Mouse (Mus musculus) intestine, embryonic 16.5 days (tissue): ENCODE measurements around the gene Orc3. TPM values are rescaled to one million over a fixed set of nuclear protein-coding genes. Genes with fewer than 3 reads are reported as not detected.

Experiments used
- ATAC-seq: fragments of 200-750 bp; cut with Nextera tagmentation; 2 replicates; pipeline ENCODE4 v1.8.0; 2017; ENCODE audit warnings: moderate TSS enrichment, moderate library complexity
- H3K27ac ChIP-seq: fragments of 300-500 bp; sonication (generic); 2 replicates; pipeline ENCODE4 v1.5.1; 2014; ENCODE audit warnings: mild to moderate bottlenecking, low read length
- H3K27me3 ChIP-seq: fragments of 300-500 bp; sonication (generic); replicated peaks from 2 replicates; pipeline ENCODE4 v1.6.1; 2014; ENCODE audit warnings: low read length, control low read depth, mixed read lengths; ENCODE audit not compliant: control insufficient read depth, insufficient read depth
- H3K36me3 ChIP-seq: fragments of 300-500 bp; sonication (generic); 2 replicates; pipeline ENCODE4 v1.6.1; 2014; ENCODE audit warnings: low read length, control low read depth; ENCODE audit not compliant: control insufficient read depth, insufficient read depth
- H3K4me1 ChIP-seq: fragments of 300-500 bp; sonication (generic); 2 replicates; pipeline ENCODE4 v1.6.1; 2014; ENCODE audit warnings: low read length, control low read depth, mixed read lengths; ENCODE audit not compliant: control insufficient read depth, insufficient read depth
- H3K4me2 ChIP-seq: fragments of 300-500 bp; sonication (generic); 2 replicates; pipeline ENCODE4 v1.6.1; 2014; ENCODE audit warnings: low read depth, low read length, control low read depth
- H3K4me3 ChIP-seq: fragments of 300-500 bp; sonication (generic); 2 replicates; pipeline ENCODE4 v1.5.1; 2014; ENCODE audit warnings: mild to moderate bottlenecking, low read length
- H3K9ac ChIP-seq: fragments of 300-500 bp; sonication (generic); 2 replicates; pipeline ENCODE4 v1.6.1; 2014; ENCODE audit warnings: low read depth, low read length
- H3K9me3 ChIP-seq: fragments of 300-500 bp; sonication (generic); 2 replicates; pipeline ENCODE4 v1.6.1; 2016; ENCODE audit warnings: low read length, control low read depth; ENCODE audit not compliant: control insufficient read depth
- WGBS: fragments of 180-500 bp; shearing (Covaris S2); extraction: QIAGEN DNeasy Blood & Tissue Kit; methylation state at CpG from one replicate; pipeline ENCODE4 v1.1.7; 2014; 5-methylcytosine and 5-hydroxymethylcytosine counted together
- polyA plus RNA-seq: library from polyadenylated mRNA; unstranded; fragments of >200 nt; fragmentation: Nextera tagmentation; extraction: Ambion mirVana; gene quantifications from 2 replicates; pipeline ENCODE4 v1.2.1, GENCODE M21; 2015

The Orc3 gene
- polyA plus RNA-seq, 1 experiment from 2014 or later = 69.2 TPM

- no peak for ATAC-seq
- H3K4me2 ChIP-seq = no peak overlapping the region
- WGBS = 48% methylated on average over 4 of the region's 4 CpGs
These were observed 85.4 kb downstream of the Orc3 start for GRCm38 (mm10) chr4:34529379-34529778.

GRCm38 (mm10) chr4:34528430-34529100 is 86.2 kb downstream of the Orc3 start:
- Histone ChIP-seq H3K4me3 (no peak overlapping the region), H3K27ac (no peak overlapping the region), H3K4me2 (no peak overlapping the region), H3K9ac (no peak overlapping the region), H3K9me3 (no peaks in the 10 kb centered on the region), H3K27me3 (no peaks in the 10 kb centered on the region), H3K36me3 (no peaks in the 10 kb centered on the region), H3K4me1 (no peaks in the 10 kb centered on the region)
- no peak for ATAC-seq
- WGBS = 92% methylated on average over 1 of the region's 1 CpGs

More at GRCm38 (mm10) chr4:34529379-34529778, 85.4 kb downstream of the Orc3 start:
- H3K9ac ChIP-seq = no peak overlapping the region
- H3K36me3 ChIP-seq = no peaks in the 10 kb centered on the region
- H3K27me3 ChIP-seq = no peaks in the 10 kb centered on the region
- H3K27ac ChIP-seq = no peak overlapping the region
- H3K4me1 ChIP-seq = no peaks in the 10 kb centered on the region
- no peaks in the 10 kb centered on the region for H3K9me3 ChIP-seq
- H3K4me3 ChIP-seq = no peak overlapping the region

- WGBS = 78% methylated on average over 3 of the region's 3 CpGs
- no peaks in the 10 kb centered on the region for H3K27me3 ChIP-seq
- no peaks in the 10 kb centered on the region for H3K36me3 ChIP-seq
- no peaks in the 10 kb centered on the region for H3K4me1 ChIP-seq
- H3K9me3 ChIP-seq = no peaks in the 10 kb centered on the region
- H3K27ac ChIP-seq = no peak overlapping the region
- ATAC-seq = no peak
- H3K9ac ChIP-seq = no peak overlapping the region
- H3K4me3 ChIP-seq = no peak overlapping the region
- no peak overlapping the region for H3K4me2 ChIP-seq
These were observed 88.0 kb downstream of the Orc3 start for GRCm38 (mm10) chr4:34526771-34527170.

GRCm38 (mm10) chr4:34523586-34523985 is 91.2 kb downstream of the Orc3 start:
- no peak overlapping the region for H3K4me3 ChIP-seq
- no peaks in the 10 kb centered on the region for H3K4me1 ChIP-seq
- H3K36me3 ChIP-seq = no peaks in the 10 kb centered on the region
- H3K27ac ChIP-seq = no peak overlapping the region
- H3K27me3 ChIP-seq = no peaks in the 10 kb centered on the region
- no peaks in the 10 kb centered on the region for H3K9me3 ChIP-seq
- no peak for ATAC-seq
- H3K9ac ChIP-seq = no peak overlapping the region
- WGBS = 89% methylated on average over 4 of the region's 4 CpGs
- no peak overlapping the region for H3K4me2 ChIP-seq

GRCm38 (mm10) chr4:34522846-34523245 is 91.9 kb downstream of the Orc3 start:
- Histone ChIP-seq H3K36me3 (no peaks in the 10 kb centered on the region), H3K4me2 (no peak overlapping the region), H3K9me3 (no peaks in the 10 kb centered on the region), H3K4me1 (no peaks in the 10 kb centered on the region), H3K27me3 (no peaks in the 10 kb centered on the region), H3K4me3 (no peak overlapping the region), H3K27ac (no peak overlapping the region), H3K9ac (no peak overlapping the region)
- no peak for ATAC-seq
- 72% methylated on average over 3 of the region's 3 CpGs for WGBS

Other genes with a start within 250 kb of the Orc3 start
- gene Akirin2, start 64.0 kb downstream of the Orc3 start, polyA plus RNA-seq = 9.2 and 14.0 TPM in 2 replicates
- gene Rars2, start within 50 bp of the Orc3 start, polyA plus RNA-seq = 74.5 and 75.3 TPM in 2 replicates
- gene Slc35a1, start 72.5 kb upstream of the Orc3 start, polyA plus RNA-seq = 69.6 and 78.6 TPM in 2 replicates
- gene Cfap206, start 115.3 kb upstream of the Orc3 start, polyA plus RNA-seq = 0.15 and 0.20 TPM in 2 replicates
- gene Gm136, start 141.3 kb upstream of the Orc3 start, polyA plus RNA-seq = not detected in 2 replicates
- gene Smim8, start 163.5 kb upstream of the Orc3 start, polyA plus RNA-seq = 46.8 and 52.1 TPM in 2 replicates